Mouse (Mus musculus) heart, embryonic 14.5 days (tissue): ENCODE data around the gene Zmynd8. TPM values are rescaled to one million over a fixed set of nuclear protein-coding genes. Genes with fewer than 3 reads are reported as not detected.

ENCODE experiments used
- ATAC-seq: fragments of 200-750 bp; cut with Nextera tagmentation; 2 replicates; pipeline ENCODE4 v1.8.0; 2017; ENCODE audit warnings: low read depth, moderate TSS enrichment; ENCODE audit not compliant: insufficient number of reproducible peaks, insufficient read depth, low FRiP score
- H3K27ac ChIP-seq, 2 experiments: fragments of 200-500 bp in 1 of 2; fragments of 300-500 bp in 1 of 2; sonication (generic) in 1 of 2; replicated peaks in 1 of 2; 2 replicates each; pipeline ENCODE4 v1.5.1; 2012 to 2014; ENCODE audit warnings: low read depth in 2 of 2, low read length in 2 of 2, control low read depth in 1 of 2, mild to moderate bottlenecking in 1 of 2, mixed read lengths in 1 of 2; ENCODE audit not compliant: control insufficient read depth in 1 of 2, insufficient read depth in 1 of 2
- H3K27me3 ChIP-seq: fragments of 300-500 bp; sonication (generic); 2 replicates; pipeline ENCODE4 v1.6.1; 2014; ENCODE audit warnings: mild to moderate bottlenecking, low read length, control low read depth; ENCODE audit not compliant: control insufficient read depth, insufficient read depth
- H3K36me3 ChIP-seq: fragments of 300-500 bp; sonication (generic); 2 replicates; pipeline ENCODE4 v1.6.1; 2014; ENCODE audit warnings: mild to moderate bottlenecking, control low read depth, low read length, mixed read lengths; ENCODE audit not compliant: control insufficient read depth, insufficient read depth
- H3K4me1 ChIP-seq, 2 experiments: fragments of 200-500 bp in 1 of 2; fragments of 300-500 bp in 1 of 2; sonication (generic) in 1 of 2; 2 replicates each; pipeline ENCODE4 v1.6.1; 2012 to 2014; ENCODE audit warnings: low read length in 2 of 2, control low read depth in 1 of 2, mixed read lengths in 1 of 2; ENCODE audit not compliant: control insufficient read depth in 2 of 2, insufficient read depth in 2 of 2
- H3K4me2 ChIP-seq: fragments of 300-500 bp; sonication (generic); 2 replicates; pipeline ENCODE4 v1.6.1; 2014; ENCODE audit warnings: mild to moderate bottlenecking, low read length
- H3K4me3 ChIP-seq, 2 experiments: fragments of 200-500 bp in 1 of 2; fragments of 300-500 bp in 1 of 2; sonication (generic) in 1 of 2; 2 replicates each; pipeline ENCODE4 v1.5.1; 2012 to 2014; ENCODE audit warnings: low read length in 2 of 2, mild to moderate bottlenecking in 2 of 2, control low read depth in 1 of 2, low read depth in 1 of 2, moderate library complexity in 1 of 2; ENCODE audit not compliant: control insufficient read depth in 1 of 2, insufficient read depth in 1 of 2
- H3K9ac ChIP-seq: fragments of 300-500 bp; sonication (generic); 2 replicates; pipeline ENCODE4 v1.6.1; 2014; ENCODE audit warnings: mild to moderate bottlenecking, low read length
- H3K9me3 ChIP-seq: fragments of 300-500 bp; sonication (generic); 2 replicates; pipeline ENCODE4 v1.6.1; 2016; ENCODE audit warnings: low read length, control low read depth; ENCODE audit not compliant: control insufficient read depth
- WGBS: fragments of 180-500 bp; shearing (Covaris S2); extraction: QIAGEN DNeasy Blood & Tissue Kit; methylation state at CpG from one replicate; pipeline ENCODE4 v1.1.7; 2014; 5-methylcytosine and 5-hydroxymethylcytosine counted together
- polyA plus RNA-seq: library from polyadenylated mRNA; unstranded; fragments of >200 nt; fragmentation: Nextera tagmentation; extraction: Ambion mirVana; gene quantifications from 2 replicates; pipeline ENCODE4 v1.2.1, GENCODE M21; 2014

Gene Zmynd8
- polyA plus RNA-seq, 1 experiment from 2014 or later = 38.0 TPM

DNA sequence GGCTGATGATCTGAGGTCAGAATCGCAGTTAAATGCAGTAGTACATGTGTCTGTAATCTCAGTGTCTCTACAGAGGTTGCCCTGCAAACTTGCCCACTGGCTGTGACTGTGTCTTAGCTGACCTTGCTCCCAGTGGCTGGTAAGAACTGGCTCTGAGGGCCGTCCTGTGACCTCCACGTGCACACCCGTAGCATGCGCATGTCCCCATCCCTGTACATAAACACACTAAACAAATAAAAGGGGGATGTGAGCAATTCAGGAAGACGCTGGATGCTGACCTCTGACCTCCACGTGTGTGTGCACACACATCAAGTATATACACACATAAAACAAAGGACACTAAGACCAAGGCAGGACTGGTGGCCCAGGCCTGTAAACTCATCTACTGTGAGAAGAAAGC, 14.3 kb upstream of the Zmynd8 start:
- Histone ChIP-seq H3K4me2 (no peak overlapping the region), H3K9ac (no peak overlapping the region), H3K9me3 (no peaks in the 10 kb centered on the region), H3K4me3 (no peak overlapping the region), H3K27me3 (no peaks in the 10 kb centered on the region), H3K4me1 (peaks cover 7 to 10% of the 10 kb centered on the region in 2 experiments), H3K36me3 (no peaks in the 10 kb centered on the region), H3K27ac (no peak overlapping the region)
- 77% methylated on average over 7 of the region's 7 CpGs for WGBS
- ATAC-seq = no peak

DNA sequence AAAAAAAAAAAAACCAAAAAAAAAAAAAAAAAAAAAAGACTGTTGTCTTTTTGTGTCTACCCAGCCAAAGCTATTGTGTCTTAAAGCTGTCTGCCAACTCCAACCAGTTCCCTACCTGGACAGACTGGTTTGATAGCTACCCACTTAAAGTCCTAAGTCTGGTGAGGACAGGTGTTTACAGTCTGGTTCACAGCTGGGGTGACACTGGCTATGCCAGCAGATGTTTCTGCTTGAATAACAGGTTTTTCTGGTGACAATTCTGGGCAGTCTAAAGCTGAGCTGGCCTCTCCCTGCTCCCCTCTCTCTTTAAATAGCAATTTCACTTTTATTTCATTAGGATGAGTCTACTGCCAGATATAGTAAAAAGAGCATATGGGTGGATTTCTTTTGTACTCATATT, 10.9 kb upstream of the Zmynd8 start:
- no peak overlapping the region for H3K27ac ChIP-seq
- H3K27me3 ChIP-seq = no peaks in the 10 kb centered on the region
- peaks cover 13 to 25% of the 10 kb centered on the region in 2 experiments for H3K4me1 ChIP-seq
- no peaks in the 10 kb centered on the region for H3K9me3 ChIP-seq
- no peak overlapping the region for H3K4me3 ChIP-seq
- H3K9ac ChIP-seq = no peak overlapping the region
- no peaks in the 10 kb centered on the region for H3K36me3 ChIP-seq
- no peak overlapping the region for H3K4me2 ChIP-seq
- no peak for ATAC-seq

DNA sequence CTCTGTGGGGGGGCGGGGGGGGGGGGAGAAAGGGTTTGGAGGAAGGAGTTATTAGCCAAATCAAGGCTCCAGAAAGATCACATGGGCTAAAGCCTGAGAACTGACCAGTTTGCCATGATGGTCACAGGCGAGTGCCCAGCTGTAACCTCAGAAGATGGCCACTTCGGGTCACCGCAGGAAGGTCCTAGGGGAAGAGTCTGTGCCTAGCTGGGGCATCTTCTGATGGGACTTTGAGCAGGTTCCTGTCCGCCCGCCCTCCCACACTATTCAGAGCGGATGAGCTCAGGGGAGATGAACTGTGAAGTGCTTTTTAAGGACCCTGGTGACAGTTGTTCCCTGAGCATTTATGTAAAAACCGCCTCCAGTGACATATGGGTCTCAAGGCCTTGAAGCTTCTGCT, 8.4 kb upstream of the Zmynd8 start:
- Histone ChIP-seq H3K4me1 (peaks cover 8 to 21% of the 10 kb centered on the region in 2 experiments), H3K27me3 (no peaks in the 10 kb centered on the region), H3K4me3 (no peak overlapping the region), H3K4me2 (no peak overlapping the region), H3K27ac (no peak overlapping the region), H3K36me3 (no peaks in the 10 kb centered on the region), H3K9me3 (no peaks in the 10 kb centered on the region), H3K9ac (no peak overlapping the region)
- 49% methylated on average over 8 of the region's 8 CpGs for WGBS
- ATAC-seq = no peak

DNA sequence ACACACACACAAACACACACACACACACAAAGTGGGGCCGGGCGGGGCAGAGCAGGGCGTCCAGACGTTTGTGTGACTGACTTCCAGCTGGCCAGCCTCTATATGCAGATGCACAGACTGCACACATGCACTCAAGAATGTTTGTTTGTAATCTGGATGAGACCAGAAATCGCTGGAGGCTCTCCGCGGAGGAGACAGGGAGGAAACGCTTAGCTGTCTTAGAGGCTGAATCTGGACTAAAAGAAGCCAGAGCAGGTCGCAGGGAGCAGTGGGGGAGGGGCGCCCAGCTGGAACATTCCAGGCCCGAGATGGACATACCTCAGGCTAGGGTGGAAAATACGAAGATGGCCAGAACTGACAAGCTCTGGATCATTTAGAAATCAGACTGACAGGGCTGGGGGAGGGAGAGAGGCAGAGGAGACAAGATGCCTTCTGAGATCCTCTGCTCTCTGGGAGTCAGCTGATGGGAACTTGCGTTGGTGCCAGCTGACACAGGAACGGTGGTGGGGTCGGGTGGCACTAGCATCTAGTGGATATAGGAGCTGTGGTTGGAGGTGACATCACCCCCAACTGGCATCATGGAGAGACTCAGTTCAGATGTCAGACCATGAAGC, 7.6 kb upstream of the Zmynd8 start:
- peak overlapping the region; percentile 30; the same call in 1 of the 2 replicates for H3K9ac ChIP-seq
- no peak overlapping the region for H3K4me3 ChIP-seq
- H3K4me1 ChIP-seq = peaks cover 8 to 21% of the 10 kb centered on the region in 2 experiments
- no peaks in the 10 kb centered on the region for H3K36me3 ChIP-seq
- no peaks in the 10 kb centered on the region for H3K9me3 ChIP-seq
- peak overlapping the region in 1 of 2 experiments; percentile 37; a peak in 1 of 4 replicates for H3K27ac ChIP-seq
- no peaks in the 10 kb centered on the region for H3K27me3 ChIP-seq
- ATAC-seq = no peak
- peak overlapping the region; percentile 27 for H3K4me2 ChIP-seq
- 17% methylated on average over 15 of the region's 15 CpGs for WGBS

DNA sequence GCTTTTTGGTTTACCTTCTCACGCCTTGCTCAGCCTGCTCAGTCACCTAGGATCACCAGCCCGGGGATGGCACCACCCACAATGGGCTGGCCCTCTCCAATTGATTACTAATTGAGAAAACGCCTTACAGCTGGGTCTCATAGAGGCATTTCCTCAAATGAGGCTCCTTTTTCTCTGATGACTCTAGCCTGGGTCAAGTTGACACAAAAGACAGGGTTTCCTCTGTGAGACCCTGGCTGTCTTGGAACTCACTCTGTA, 2.2 kb upstream of the Zmynd8 start:
- H3K4me1 ChIP-seq = peaks cover 21 to 38% of the 10 kb centered on the region in 2 experiments
- H3K27me3 ChIP-seq = no peaks in the 10 kb centered on the region
- no peaks in the 10 kb centered on the region for H3K36me3 ChIP-seq
- WGBS = 56% methylated on average over 3 of the region's 3 CpGs
- H3K9ac ChIP-seq = no peak overlapping the region
- peak overlapping the region; percentile 67 to 70; a peak in 2 of 4 replicates for H3K27ac ChIP-seq
- H3K9me3 ChIP-seq = no peaks in the 10 kb centered on the region
- ATAC-seq = no peak
- H3K4me3 ChIP-seq = no peak overlapping the region
- no peak overlapping the region for H3K4me2 ChIP-seq

DNA sequence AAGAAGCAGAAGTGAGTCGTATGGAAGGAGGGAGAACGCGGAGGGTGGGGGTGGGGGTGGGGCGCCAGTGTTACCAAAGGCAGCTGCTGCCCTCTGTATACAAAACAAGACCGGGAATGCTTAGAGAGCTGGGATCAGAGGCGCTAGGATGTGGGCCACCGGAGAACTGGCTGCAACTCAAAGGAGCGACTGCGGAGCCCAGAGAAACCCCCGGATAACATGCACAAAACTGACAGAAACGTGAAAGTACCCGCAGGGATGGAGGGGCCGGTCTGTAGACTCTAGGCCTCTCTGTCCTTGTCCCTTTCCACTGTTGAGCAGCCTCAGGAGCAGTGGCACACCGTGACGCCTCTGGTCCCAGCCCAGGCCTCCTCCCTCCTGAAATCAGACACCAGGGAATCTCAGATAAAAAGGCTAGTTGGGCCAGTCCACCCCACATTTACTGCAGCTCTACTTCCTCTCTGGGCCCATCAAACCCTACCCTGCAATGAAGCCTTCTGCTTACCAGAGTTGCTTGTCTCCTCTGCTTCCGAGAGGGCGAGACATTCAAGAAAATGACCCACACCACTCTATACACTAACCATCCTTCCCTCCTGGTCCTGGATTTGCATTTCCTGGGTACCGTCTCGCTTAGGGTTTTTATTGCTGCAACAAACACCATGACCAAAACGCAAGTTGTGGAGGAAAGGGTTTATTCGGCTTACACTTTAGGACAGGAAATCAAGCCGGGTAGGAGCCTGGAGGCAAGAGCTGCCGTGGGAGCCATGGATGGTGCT, 1.7 kb upstream of the Zmynd8 start:
- peak overlapping the region; percentile 24 for H3K4me2 ChIP-seq
- peaks cover 21 to 35% of the 10 kb centered on the region in 2 experiments for H3K4me1 ChIP-seq
- peak overlapping the region; percentile 55; the same call in 1 of the 2 replicates for H3K9ac ChIP-seq
- peak overlapping the region; percentile 67 to 70 for H3K27ac ChIP-seq
- H3K36me3 ChIP-seq = no peaks in the 10 kb centered on the region
- H3K9me3 ChIP-seq = no peaks in the 10 kb centered on the region
- H3K4me3 ChIP-seq = no peak overlapping the region
- peak; percentile 55; the same call in 1 of the 2 replicates for ATAC-seq
- H3K27me3 ChIP-seq = no peaks in the 10 kb centered on the region
- WGBS = 21% methylated on average over 23 of the region's 23 CpGs

DNA sequence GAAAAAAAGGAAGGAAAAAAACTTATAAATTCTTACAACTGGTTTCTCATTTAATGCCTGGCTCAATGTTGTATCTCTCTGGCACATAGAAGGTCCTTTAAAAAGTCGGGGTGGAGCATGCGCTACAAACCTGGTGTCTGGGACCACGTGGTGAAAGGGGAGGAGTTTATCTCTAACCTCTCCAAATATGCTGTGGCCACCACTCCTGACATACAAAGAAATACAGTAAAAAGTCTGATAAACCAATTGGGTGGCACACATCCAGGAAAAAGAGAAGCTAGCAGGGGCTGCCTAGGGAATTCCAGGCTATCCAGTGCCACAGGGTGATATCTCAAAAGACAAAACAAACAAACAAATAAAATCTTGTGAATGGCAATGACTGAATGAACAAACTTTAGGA, 1.1 kb upstream of the Zmynd8 start:
- H3K4me1 ChIP-seq = peaks cover 21 to 37% of the 10 kb centered on the region in 2 experiments
- H3K27ac ChIP-seq = peak overlapping the region; percentile 17 to 70; a peak in 2 of 4 replicates
- no peak overlapping the region for H3K4me3 ChIP-seq
- peak overlapping the region; percentile 24 for H3K4me2 ChIP-seq
- peak overlapping the region; percentile 55; the same call in 1 of the 2 replicates for H3K9ac ChIP-seq
- H3K36me3 ChIP-seq = no peaks in the 10 kb centered on the region
- 12% methylated on average over 3 of the region's 3 CpGs for WGBS
- no peaks in the 10 kb centered on the region for H3K9me3 ChIP-seq
- no peak for ATAC-seq
- H3K27me3 ChIP-seq = no peaks in the 10 kb centered on the region
